Mouse (Mus musculus) adrenal gland, postnatal 25 days (tissue): ENCODE measurements around the gene Pla2g15. TPM values are rescaled to one million over a fixed set of nuclear protein-coding genes. Genes with fewer than 3 reads are reported as not detected.
A peak's percentile ranks its signal among the peaks of the same experiment; 100 is the strongest.

Source experiments
- DNase-seq: peaks from one replicate; pipeline ENCODE4 v3.0.0; 2021; ENCODE audit warnings: mixed read lengths
- long read RNA-seq: library from polyadenylated mRNA; stranded (forward); transcript quantifications from one replicate; pipeline ENCODE4 v2.0.0, GENCODE M21; 2021
- total RNA-seq: library from RNA; stranded (reverse); gene quantifications from 2 replicates; pipeline ENCODE4 v1.2.3, GENCODE M21; 2021

Gene Pla2g15
- 27.6 and 27.7 TPM in 2 replicates for total RNA-seq
- long read RNA-seq, transcript Pla2g15-201 (6 exons, 2,706 nt) = major isoform, 33 of 40 reads
- long read RNA-seq, partial matches to known transcripts = 5 of 40 reads
- long read RNA-seq, other reads (novel, unspliced or antisense) = 1 of 40 reads

DNA sequence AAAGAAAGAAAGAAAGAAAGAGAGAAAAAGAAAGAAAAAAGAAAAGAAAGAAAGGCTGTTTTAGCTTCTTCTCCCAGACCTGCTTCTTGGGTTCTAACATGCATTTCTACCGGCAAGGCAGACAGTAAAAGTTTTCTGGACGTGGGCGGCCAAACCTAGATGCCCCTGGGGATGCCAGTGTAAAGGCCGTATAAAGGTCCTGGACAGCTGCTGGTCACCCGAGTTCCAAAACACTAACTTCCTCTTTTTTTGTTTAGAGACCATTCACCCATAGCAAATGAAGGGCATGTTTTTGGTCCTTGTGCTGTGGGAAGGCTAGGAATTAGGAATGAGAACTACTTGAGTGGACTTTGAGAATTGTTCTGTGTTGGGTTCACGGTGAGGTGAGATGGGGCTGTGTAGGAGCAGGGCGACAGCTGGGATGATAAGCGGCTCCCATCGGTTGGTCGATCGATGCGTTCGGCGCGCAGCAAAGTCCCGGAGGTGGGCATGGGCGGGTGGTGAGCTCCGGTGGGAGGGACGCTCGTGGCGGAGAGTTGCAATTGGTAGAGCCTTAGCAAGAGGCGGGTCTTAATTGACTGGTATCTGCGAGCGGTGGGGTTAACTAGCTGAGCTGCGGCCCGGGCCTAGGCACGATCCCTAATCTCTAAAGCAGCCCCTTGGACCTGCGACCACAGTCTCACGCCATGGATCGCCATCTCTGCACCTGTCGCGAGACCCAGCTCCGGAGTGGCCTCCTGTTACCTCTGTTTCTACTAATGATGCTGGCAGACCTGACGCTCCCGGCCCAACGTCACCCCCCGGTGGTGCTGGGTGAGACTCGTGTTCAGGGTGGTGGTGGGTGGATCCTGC lies at the start of gene Pla2g15:
Gene Pla2g15, plus strand, starts transcription at position 599 of the 852 bp plus-strand sequence.
- DNase-seq = peak; percentile 91

DNA sequence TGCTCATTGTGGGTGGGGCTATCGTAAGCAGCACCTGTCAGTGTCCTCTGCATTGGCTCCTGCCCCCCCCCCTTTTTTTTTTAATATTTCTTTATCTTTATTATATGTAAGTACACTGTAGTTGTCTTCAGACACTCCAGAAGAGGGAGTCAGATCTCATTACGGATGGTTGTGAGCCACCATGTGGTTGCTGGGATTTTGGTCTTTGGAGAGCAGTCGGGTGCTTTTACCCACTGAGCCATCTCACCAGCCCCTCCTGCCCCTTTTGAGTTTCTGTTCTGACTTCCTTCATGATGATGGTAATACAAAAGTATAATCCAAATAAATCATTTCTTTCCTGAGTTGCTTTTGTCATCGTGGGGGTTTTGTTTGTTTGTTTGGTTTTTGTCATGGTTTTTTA lies 47.9 kb upstream of the Pla2g15 start:
- DNase-seq = no peak

DNA sequence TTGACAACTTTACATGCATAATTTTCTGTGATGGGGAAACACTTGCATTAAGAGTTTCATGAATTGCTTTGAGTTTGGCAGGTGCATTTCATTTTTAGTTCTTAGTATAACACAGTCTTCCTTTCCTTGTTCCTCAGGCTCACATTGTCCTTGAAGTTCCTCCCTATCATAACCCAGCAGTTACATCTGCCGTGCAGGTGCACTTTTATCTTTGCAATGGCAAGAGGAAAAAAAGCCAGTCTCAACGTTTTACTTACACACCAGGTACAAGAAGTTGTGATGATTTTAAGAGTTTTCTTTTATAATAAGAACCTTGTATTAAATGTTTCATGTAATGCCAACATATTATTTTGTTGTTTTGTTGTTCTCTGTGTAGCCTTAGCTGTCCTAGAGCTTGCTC lies 46.3 kb upstream of the Pla2g15 start:
- DNase-seq = no peak

DNA sequence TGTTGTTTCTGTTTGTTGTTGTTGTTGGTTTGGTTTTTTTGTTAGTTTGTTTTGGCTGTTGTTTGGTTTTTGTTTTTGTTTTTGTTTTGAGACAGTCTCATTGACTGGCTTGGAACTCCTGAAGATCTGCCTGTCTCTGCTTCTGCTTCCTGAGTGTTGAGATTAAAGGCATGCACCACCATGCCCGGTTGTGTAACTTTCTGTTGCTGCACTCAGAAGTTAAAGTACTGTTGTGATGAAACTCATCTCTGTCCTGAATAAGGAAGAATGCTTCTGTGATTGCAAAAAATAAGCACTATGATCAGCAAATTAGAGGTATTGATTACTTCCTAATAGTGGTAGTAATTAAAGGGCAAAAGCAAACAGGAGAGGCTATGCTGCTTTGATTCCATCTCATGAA lies 44.0 kb upstream of the Pla2g15 start:
- no peak for DNase-seq

DNA sequence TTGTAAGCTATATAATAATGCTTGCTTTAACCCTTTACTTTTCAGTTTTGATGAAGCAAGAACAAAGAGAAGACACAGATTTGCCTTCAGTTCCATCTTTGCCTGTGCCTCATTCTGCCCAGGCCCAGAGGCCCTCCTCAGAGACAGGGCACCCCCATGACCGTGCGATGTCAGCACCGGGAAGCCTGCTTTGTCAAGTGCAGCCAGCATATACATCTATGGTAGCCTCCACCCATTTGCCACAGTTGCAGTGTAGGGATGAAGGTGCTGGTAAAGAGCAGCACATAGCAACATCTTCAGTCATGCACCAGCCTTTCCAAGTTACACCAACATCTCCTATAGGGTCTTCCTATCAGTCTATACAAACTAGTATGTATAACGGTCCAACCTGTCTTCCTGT lies 42.1 kb upstream of the Pla2g15 start:
- peak; percentile 5 for DNase-seq

DNA sequence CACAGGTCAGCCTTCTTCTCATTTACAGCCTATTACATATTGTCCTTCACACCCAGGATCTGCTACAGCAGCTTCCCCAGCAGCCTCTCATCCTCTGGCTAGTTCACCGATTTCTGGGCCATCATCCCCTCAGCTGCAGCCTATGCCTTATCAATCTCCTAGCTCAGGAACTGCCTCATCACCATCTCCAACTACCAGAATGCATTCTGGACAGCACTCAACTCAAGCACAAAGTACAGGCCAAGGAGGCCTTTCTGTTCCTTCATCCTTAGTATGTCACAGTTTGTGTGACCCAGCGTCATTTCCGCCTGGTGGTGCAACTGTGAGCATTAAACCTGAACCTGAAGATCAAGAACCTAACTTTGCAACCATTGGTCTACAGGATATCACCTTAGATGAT lies 41.5 kb upstream of the Pla2g15 start:
- DNase-seq = peak; percentile 3

DNA sequence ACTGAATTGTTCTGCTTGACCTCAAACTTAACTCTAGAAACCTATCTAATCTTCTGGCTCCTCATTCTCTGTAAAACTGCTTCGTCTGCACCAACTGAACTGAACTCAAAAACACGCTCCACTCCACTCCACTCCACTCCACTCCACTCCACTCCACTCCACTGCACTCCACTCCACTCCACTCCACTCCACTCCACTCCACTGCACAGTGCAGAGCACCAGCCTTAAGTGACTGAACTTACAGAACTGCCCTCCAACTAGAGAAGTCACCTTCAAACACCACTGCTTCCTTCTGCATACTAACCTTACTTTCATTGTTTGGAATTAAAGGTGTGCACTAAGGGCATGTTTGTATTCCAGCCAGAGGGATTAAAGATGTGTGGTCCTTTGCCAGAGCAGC lies 38.2 kb upstream of the Pla2g15 start:
- no peak for DNase-seq

DNA sequence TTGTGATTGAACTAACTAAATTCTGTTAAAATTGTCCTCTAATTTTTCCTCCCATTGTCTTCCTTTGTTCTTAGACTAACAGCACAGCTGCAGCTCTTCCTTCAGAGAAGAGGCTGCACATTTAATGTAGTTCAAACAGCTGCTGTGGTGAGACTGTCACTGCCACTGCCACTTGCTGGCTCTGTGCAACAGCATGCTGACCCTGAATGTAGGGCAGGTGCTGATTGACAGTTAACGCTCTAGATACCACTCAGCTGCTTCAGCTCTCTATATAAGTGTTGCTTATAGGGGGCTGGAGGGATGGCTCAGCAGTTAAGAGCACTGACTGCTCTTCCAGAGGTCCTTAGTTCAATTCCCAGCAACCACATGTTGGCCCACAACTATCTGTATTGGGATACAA lies 37.7 kb upstream of the Pla2g15 start:
- DNase-seq = no peak

DNA sequence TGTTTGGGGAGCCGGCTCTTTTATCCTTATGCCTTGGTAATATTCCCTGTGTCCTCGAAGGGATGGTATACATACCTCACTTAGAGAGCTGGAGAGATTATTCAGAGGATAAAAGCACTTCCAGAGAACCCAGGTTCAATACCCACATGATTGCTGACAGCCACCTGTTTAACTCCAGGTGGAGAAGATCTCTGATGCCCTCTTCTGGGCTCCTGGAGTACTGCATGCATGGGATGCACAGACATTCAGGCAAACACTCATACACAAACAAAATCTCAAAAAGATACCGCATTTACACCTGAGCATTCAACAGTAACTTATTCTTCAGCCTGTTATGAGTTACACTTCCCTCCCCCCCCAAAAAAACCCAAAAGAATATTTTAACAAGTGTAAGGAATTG lies 34.3 kb upstream of the Pla2g15 start:
- DNase-seq = no peak

DNA sequence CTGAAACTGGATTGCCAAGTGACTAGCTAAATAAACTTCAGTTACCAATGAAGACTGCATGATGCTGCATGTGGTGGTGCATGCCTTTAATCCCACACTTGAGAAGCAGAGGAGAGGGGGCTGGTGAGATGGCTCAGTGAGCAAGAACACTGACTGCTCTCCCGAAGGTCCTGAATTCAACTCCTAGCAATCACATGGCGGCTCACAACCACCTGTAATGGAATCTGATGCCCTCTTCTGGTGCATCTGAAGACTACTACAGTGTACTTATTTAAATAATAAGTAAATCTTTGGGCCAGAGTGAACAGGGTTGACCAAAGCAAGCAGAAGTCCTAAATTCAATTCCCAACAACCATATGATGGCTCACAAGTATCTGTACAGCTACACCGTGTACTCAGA lies 26.8 kb upstream of the Pla2g15 start:
- no peak for DNase-seq

DNA sequence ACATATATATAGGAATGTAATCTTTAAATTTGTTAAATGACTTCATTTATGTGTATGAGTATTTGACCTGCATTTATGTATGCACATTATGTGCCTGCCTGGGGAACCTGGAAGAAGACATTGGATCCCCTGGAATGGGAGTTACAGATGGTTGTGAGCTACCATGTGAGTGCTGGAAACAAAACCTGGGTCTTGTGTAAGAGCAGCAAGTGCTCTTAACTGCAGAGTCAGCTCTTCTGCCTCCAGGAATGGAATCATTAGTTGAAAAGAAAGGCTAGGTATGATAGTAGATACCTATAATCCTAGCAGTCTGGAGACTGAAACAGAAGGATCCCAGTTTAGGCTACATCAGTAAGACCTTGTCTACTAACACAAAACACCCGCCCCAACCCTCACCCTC lies 24.1 kb upstream of the Pla2g15 start:
- no peak for DNase-seq

DNA sequence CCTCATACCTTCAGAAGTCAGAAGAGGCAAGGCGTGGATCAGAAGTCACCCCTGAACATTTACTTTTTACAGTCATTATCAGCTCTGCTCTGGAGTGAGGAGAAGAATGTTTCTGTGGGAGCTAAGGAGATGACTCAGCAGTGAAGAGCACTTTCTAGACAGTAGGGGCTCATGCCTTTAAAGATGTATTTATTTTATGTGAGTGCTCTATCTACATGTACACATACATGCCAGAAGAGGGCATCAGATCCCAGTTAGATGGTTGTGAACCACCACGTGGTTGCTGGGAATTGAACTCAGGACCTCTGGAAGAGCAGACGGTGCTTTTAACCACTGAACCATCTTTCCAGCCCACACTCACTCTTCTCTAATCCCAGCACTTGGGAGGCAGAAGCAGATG lies 23.1 kb upstream of the Pla2g15 start:
- DNase-seq = no peak

DNA sequence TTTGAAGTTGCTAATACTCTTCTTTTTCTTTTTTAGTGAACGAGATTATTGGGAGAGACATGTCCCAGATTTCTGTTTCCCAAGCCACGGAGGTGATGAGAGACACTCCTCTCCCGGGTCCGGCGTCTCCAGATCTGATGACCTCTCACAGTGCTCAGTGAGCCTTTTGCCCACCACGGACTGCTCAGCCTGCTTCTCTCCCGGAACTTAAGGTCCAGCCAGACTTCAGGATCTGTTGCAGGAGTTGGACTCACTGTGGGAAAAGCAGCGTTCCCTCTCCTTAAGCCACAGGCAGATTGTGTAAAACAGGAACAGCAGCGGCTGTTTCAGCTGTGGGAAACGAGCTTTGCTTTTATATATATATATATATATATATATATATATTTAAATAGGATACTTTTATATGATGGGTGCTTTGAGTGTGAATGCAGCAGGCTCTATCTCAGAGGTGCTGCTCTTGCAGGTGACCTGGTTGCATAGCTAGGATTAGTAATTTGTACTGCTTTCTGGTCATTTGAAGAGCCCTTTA lies 22.3 kb upstream of the Pla2g15 start:
- DNase-seq = no peak

DNA sequence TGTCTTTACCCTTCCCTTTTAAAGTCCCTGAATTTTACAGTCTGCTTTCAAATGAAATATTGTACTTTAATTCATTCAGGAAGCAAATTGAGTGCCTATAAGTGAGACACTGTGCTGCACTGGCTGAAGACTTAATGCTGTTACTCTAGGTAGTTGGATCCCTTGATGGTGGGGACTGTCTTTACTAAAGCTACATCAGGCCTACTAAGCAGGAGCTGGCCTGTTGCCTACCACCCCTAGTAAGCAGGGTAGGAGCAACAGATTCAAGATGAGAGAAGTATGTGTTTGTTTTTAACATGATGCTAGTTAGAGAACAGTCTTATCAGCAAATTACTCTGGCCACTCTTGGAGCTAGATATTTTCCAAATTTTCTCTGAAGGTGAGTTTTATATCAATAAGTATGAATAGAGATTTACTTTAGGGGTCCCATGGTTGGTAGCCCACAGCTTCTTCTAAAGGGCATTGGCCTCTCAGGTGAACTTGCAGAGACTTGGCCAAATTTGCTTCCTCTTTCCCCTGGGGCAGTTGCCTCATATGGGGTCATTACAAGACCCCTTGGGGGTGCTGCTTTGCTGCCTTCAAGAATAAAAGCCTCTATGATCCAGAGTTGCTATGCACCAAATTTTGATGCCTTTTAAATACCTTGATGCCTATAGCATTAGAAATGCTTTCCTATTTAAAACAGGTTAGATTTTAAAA lies 20.8 kb upstream of the Pla2g15 start:
- DNase-seq = no peak

DNA sequence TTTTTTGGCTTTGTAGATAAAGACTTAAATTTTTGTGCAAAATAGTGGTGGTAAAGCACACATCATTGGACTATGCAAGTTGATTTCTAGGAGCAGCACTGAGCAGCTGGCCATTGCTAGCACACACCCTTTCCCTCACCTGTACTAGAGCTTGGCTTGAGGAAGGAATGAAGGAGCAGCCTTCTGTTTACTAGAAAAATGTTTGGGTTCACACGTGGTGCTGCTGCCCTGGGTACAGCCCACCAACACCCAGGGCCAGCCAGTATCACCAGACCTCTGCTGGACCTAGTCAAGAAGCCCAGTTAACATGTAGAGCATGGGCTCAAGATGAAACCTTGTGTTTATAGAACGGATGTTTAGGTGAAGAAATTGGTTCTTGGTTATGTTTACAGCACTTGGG lies 20.2 kb upstream of the Pla2g15 start:
- DNase-seq = no peak

DNA sequence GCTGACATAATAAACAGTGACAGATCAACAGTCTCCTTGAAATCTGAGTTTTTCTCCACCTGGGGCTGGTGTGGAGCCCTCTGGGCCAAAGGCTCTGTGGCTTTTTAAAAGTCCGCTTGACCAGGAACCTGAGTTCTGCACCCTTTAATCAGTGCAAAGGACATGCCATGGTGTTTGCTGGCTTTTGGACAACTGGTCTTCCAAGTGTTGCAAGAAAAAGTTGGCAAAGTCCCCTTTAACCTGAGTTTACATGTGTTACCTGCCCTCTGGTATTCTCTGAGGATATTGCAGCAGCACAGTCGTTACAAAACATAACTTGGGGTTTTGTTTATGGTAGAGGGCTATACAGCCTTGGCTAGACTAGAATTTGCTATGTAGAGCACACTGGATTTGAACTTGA lies 19.7 kb upstream of the Pla2g15 start:
- no peak for DNase-seq

DNA sequence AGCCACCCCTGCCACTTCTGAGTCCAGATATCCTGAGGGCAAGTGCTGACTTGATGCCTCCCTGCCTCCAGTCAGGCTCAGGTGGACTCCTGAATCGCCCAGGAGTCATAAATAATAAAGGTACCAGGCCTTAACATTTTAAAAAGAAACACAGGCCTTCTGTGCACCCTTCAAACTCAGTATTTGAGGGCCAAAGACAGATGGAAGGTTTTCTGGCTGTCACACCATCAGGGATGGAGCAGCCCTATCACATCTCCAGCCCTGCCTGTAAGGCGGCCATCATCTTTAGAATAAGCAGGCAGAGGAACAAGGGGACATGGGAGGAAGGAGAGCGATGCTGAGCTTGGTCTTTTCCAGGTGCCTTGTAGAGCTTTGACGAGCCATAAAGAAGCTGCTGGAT lies 19.2 kb upstream of the Pla2g15 start:
- DNase-seq = no peak

DNA sequence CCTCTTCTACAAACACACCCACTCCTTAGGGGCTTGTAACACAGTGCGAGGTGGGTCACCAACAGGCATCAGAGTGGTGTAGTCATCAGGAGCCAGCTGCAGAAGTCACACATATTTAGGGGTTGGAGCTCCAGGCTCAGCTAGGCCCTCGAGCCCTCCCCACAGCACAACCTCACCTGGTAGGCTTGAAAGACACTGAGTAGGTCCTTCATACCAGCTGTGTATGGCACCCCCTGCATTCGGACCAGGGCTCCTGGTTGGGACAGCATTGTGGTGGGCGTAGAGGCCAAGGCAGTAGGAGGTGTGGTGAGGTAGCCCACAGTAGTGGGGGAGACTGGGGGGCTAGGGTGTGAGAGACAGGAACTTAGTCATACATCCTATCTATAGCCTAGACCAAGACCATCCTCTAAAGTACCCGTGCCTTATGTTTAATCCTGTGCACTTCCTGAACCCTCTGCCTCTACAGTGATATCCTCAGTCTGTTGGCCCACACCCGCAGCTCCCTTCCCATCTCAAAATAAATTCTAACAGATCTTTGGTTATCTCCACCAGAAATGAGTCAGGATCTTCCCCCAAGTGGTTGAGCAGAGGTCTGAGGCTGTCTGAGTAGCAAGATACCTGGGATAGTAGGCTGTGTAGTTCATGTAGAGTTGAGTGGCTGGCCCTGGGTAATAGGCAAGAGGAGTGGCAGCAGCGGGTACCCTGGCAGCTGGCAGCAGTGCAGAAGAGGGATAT lies 18.5 kb upstream of the Pla2g15 start:
- no peak for DNase-seq

DNA sequence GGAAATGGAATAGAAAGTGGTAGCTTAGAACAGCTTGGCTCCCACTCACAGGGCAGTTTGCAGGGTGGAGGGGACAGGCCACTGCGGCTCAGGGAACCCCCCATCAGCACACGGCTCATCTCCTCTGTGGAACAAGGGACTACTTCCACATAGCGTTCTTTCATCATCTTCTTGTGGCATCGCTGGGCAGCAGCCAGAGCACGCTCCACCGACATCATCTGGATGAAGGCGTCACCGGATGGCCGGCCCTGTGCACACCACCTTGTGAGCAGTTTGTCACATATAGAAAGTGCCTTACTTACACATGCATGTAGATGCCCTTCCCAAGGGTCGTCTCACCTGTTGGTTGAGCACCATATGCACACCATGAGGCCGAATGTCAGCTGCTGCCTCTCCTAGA lies 17.8 kb upstream of the Pla2g15 start:
- DNase-seq = no peak

DNA sequence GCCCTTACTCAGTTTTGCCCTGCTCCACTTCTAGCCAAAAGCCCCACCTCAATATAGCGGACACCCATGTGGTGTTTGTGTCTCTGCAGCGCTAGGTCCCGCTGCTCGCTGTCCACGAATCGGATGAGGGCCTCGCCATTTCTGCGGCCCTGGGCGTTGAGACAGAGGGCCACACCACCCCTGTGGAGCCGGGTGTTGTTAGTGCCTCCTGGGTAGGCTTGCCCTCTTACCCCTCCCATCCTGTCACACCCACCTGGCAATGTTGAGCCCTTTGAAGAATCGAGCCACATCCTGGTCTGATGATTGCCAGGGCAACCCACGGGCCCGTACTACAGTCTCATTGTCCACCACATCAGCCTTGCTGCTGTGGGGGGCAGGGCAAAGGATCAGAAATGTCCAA lies 16.7 kb upstream of the Pla2g15 start:
- no peak for DNase-seq

DNA sequence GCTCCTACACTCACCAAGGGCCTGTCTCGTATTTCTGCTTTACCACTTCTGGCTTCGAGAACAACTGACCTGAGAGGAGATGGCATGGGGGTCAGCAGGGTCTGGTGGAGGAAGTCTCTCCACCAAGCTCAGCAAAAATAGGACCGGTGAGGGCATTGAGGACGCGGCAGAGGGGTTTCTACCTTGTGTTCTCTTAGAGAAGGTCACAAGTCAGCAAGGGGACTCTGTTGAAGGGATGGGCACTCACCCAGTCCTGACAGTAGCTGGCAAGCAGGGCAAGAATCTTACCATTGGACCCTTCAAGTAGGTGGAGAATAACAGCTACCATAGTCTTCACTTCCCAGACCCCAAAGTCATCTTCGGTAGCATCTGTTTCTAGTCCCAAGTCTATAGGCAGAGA lies 16.3 kb upstream of the Pla2g15 start:
- no peak for DNase-seq

DNA sequence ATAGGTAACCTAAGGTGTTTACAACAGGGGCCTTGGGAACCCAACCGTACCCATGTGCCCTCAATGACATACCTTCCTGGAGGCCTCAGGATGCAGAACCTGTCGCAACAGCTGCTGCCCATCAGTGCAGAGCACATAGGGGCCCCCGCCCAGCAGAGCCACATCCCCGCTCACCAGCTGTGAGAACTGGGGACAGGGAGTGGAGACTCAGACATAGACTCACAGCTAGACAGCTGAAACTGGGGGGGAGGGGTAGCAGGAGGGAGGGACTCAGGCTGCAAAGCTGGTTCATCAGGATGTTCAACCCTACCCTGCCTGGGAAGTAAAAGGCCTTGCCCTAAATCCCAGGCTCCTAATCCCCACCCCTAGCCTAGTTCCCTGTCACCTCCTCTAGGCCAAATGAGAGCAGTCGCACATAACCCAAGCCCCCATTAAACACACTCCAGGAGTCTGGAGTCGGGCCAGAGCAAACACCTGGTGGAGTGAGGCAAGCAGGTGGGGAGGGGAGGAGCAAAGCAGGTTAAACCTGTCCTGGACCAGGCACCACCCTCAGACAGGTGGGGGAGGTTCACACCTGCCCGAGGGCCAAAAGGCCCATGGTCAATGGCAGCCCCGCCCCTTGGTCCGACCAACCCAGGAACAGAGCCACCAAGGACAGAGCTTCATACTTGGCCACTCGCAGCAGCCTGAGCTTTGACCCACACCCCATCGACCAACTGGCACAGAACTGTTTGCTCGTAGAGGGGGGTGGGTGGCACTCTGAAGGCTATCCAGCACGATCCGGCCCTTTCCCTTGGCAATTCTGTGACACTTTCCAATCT lies 15.2 kb upstream of the Pla2g15 start:
- no peak for DNase-seq
